Mouse (Mus musculus) erythroblast, embryonic 14.5 days (primary cell): Measurements from ENCODE around the gene Olfr690. TPM values are rescaled to one million over a fixed set of nuclear protein-coding genes. Genes with fewer than 3 reads are reported as not detected.
"Not testable (repeated sequence)": the region's sequence is repeated elsewhere in the genome, so short reads cannot be mapped to it uniquely, and the experiment has no call there.

ENCODE experiments used
- H3K27me3 ChIP-seq: 2 replicates; pipeline ENCODE4 v1.6.1; 2012; ENCODE audit warnings: inconsistent platforms; ENCODE audit not compliant: control insufficient read depth
- H3K36me3 ChIP-seq: 2 replicates; pipeline ENCODE4 v1.6.1; 2012; ENCODE audit warnings: mild to moderate bottlenecking, inconsistent platforms; ENCODE audit not compliant: control insufficient read depth
- H3K4me1 ChIP-seq: 2 replicates; pipeline ENCODE4 v1.6.1; 2012; ENCODE audit warnings: inconsistent platforms; ENCODE audit not compliant: control insufficient read depth
- H3K4me3 ChIP-seq: replicated peaks from 2 replicates; pipeline ENCODE3; 2012; ENCODE audit warnings: moderate library complexity, mild to moderate bottlenecking, inconsistent platforms
- H3K9me3 ChIP-seq: 2 replicates; pipeline ENCODE4 v1.6.1; 2012; ENCODE audit warnings: low read length, inconsistent platforms, mixed read lengths; ENCODE audit not compliant: control insufficient read depth
- GATA1 ChIP-seq: IDR thresholded peaks from 2 replicates; pipeline ENCODE4 v1.6.1; 2012; ENCODE audit warnings: low read length, inconsistent platforms, mixed read lengths
- TAL1 ChIP-seq: IDR thresholded peaks from 3 replicates; pipeline ENCODE4 v1.6.1; 2012; ENCODE audit warnings: low read length, inconsistent platforms, mixed read lengths
- polyA plus RNA-seq: library from polyadenylated mRNA; stranded (reverse); fragments of >175 nt; gene quantifications from 2 replicates; pipeline ENCODE4 v1.2.3, GENCODE M21; 2012

Olfr690 gene
- not detected in 2 replicates for polyA plus RNA-seq

DNA sequence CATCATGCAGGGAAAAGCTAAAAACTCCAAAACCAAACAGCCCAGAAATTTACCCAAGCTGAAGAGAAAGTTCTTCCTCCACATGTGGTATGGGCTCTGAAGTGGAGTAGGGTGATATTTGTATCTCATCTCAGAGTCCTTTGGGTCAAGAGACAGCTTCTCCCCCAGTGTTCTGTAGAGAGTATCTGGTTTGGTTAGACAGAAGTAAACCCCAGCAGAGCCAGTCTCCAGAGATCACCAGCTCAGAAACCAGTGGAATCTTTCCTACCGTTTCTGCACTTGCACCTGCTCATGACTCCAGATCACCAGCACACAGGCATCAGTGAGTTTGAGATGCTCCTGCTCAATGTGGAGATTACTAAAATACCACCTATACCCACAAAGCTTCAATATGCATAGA is at the start of gene Olfr690:
TSS of gene Olfr690 (minus strand) at position 101 of the 400 bp plus-strand sequence.
- Histone ChIP-seq H3K4me1 (no peaks in the 10 kb centered on the region), H3K4me3 (no peak within 1 kb of the TSS)
- TF ChIP-seq TAL1 (no peak), GATA1 (no peak)

DNA sequence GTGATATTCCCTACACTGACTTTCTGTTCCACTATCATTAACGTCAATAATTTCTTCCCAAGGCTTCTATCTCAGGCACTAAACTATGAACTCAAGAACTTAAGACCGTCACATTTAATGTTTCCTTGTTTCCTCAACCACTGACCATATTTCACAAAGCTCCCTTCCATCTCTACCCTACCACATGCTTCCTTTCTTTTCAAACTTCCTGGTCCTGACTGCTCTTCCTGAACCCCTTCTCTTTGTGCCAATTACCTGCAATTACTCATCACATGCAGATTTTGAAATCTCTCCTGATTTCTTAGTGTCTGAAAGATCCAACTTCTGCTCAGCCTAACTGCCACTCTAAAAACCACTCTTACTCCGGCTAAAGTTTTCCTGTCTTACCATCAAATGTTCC is 46.4 kb upstream of the Olfr690 start:
- Histone ChIP-seq H3K36me3 (peaks cover 80% of the 10 kb centered on the region), H3K9me3 (no peaks in the 10 kb centered on the region), H3K27me3 (no peaks in the 10 kb centered on the region), H3K4me1 (no peaks in the 10 kb centered on the region), H3K4me3 (no peak overlapping the region)
- TF ChIP-seq GATA1 (no peak), TAL1 (no peak)

More for the DNA sequence above, at the start of gene Olfr690:
- no peaks in the 10 kb centered on the region for H3K36me3 ChIP-seq
- no peaks in the 10 kb centered on the region for H3K27me3 ChIP-seq
- peaks cover 4% of the 10 kb centered on the region; the same call in 1 of the 2 replicates for H3K9me3 ChIP-seq

DNA sequence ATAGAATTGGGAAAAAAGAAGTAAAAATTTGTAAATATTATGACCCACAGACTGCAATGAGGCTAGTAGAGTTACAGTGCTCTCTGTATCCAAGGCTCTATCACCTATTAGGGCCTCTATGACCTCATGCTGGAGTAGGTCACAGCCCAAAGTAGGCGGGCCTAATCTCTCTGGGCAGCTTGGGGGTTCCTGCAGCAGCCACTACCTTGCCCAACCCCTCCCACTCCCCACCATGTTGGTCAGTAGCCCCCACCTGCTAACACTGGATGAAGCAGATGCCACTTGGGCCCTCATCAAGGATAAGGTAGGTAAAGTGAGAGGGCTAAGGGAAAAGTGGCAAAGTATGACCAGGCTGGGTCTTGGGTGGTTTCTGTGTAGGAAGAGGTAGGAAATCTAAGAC is 41.0 kb upstream of the Olfr690 start, which contains the start of gene Gm5901:
TSS of gene Gm5901 (plus strand) at position 173 of the 400 bp plus-strand sequence.
- Histone ChIP-seq H3K9me3 (no peaks in the 10 kb centered on the region), H3K27me3 (no peaks in the 10 kb centered on the region), H3K4me3 (no peak within 1 kb of the TSS), H3K36me3 (peaks cover 32% of the 10 kb centered on the region), H3K4me1 (no peaks in the 10 kb centered on the region; the same call in 1 of the 2 replicates)
- TF ChIP-seq TAL1 (no peak), GATA1 (no peak)

DNA sequence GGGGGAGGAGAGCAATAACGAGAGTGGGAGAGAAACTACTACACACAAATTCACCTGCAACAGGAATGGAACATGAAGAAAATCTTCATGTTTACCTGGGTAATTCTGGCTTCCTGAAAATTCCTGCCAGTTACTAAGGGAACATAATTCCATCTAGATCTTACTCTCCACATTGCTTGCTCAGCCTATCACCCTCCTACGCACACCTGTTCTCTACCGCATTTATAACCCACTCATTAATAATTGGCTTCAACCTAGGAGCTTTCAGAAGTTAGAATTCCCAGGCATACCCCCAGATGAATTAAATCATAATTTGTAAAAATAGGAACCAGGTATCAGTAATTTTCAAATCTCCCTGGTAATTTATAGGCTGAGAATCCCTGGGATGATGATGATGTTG is 40.1 kb upstream of the Olfr690 start:
- TF ChIP-seq GATA1, result no peak
- TF ChIP-seq TAL1, result no peak
- H3K36me3 ChIP-seq, result peaks cover 23% of the 10 kb centered on the region
- no peaks in the 10 kb centered on the region; the same call in 1 of the 2 replicates for H3K4me1 ChIP-seq
- no peaks in the 10 kb centered on the region for H3K27me3 ChIP-seq
- H3K4me3 ChIP-seq, result no peak overlapping the region
- H3K9me3 ChIP-seq, result no peaks in the 10 kb centered on the region

DNA sequence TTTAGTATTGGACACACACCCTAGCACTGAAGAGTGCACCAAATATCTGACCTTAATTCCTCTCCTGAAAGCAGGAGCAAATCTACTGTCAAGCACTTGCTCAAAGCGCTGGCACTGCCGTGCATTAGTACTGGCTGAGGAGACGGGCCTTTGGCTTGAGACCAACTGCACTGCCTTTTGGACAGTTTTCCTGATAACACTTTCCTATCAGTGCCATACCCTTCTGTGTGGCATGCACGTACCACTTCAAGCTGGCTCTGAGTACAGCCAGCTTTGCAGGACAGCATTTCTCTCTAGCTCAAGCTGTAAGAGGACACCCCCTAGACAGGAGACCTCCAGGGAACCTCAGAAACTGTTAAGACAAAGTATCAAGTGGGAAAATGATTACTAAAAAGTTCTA is 39.6 kb upstream of the Olfr690 start:
- no peak overlapping the region for H3K4me3 ChIP-seq
- H3K36me3 ChIP-seq, result peaks cover 18% of the 10 kb centered on the region
- H3K9me3 ChIP-seq, result no peaks in the 10 kb centered on the region
- H3K4me1 ChIP-seq, result no peaks in the 10 kb centered on the region; the same call in 1 of the 2 replicates
- H3K27me3 ChIP-seq, result no peaks in the 10 kb centered on the region
- TF ChIP-seq TAL1 (no peak), GATA1 (no peak)

DNA sequence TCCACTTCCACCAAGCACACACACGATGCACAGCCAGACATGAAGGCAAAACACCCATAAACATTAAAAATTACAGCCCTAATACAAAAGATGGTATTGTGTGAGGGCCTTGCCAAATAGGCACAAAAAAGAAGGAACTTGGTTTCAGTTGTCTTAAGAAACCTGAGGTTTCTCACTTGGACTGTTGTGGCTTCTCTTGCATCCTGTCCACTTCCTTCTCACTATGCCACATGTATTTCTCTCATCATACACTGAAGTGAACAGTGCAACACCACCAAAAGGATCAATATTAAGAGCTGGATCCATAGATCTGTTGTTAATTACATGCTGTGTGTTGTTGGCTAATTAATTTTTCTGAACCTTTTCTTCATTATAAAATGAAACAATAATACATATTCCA is 39.0 kb upstream of the Olfr690 start:
- Histone ChIP-seq H3K27me3 (no peaks in the 10 kb centered on the region), H3K4me3 (no peak overlapping the region), H3K4me1 (no peaks in the 10 kb centered on the region; the same call in 1 of the 2 replicates), H3K36me3 (peaks cover 13% of the 10 kb centered on the region), H3K9me3 (no peaks in the 10 kb centered on the region)
- TF ChIP-seq TAL1 (no peak), GATA1 (no peak)

DNA sequence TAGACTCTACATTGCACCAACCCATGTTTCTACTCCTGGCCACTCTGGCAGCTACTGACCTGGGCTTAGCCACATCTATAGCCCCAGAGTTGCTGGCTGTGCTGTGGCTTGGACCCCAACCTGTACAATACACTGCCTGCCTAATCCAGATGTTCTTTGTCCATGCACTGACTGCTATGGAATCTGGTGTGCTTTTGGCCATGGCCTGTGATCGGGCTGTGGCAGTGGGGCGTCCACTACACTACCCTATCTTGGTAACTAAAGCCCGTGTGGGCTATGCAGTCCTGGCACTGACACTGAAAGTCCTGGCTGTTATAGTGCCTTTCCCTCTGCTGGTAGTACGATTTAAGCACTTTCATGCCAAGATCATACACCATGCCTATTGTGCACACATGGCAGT is 34.6 kb upstream of the Olfr690 start:
- Histone ChIP-seq H3K27me3 (no peaks in the 10 kb centered on the region), H3K4me3 (no peak overlapping the region)
- TF ChIP-seq GATA1, result no peak
- no peak for TF ChIP-seq TAL1

DNA sequence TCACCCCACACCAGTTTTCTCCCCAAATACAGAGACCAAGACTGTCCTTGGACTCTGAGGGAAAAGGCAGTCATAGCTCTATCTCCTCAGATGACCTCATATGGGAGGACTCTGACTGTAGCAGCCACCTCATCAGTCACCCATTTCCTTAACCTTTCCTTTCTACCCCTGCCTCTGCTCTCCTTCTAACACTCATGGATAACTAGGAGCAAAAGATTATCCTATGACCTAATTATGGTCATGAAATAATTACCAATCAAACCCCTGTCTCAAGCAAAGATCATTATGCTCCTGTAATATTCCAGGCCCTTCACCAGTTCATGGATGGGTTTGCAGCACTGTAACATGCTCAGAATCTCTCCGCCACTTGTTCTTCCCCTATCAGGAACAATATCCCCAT is 34.0 kb upstream of the Olfr690 start, which contains the start of gene Olfr692:
TSS of gene Olfr692 (plus strand) at position 301 of the 400 bp plus-strand sequence.
- Histone ChIP-seq H3K4me1 (no peaks in the 10 kb centered on the region), H3K4me3 (no peak within 1 kb of the TSS), H3K27me3 (no peaks in the 10 kb centered on the region), H3K36me3 (no peaks in the 10 kb centered on the region), H3K9me3 (no peaks in the 10 kb centered on the region)
- TF ChIP-seq TAL1, result no peak
- TF ChIP-seq GATA1, result no peak

More for the DNA sequence above, 34.6 kb upstream of the Olfr690 start:
- Histone ChIP-seq H3K9me3 (no peaks in the 10 kb centered on the region), H3K4me1 (no peaks in the 10 kb centered on the region; the same call in 1 of the 2 replicates), H3K36me3 (no peaks in the 10 kb centered on the region)

GRCm38 (mm10) chr7:105367268-105367667 is 33.4 kb upstream of the Olfr690 start:
- no peaks in the 10 kb centered on the region for H3K36me3 ChIP-seq
- TF ChIP-seq TAL1, result no peak
- TF ChIP-seq GATA1, result no peak
- H3K4me1 ChIP-seq, result no peaks in the 10 kb centered on the region
- no peaks in the 10 kb centered on the region for H3K9me3 ChIP-seq
- no peak overlapping the region for H3K4me3 ChIP-seq
- no peaks in the 10 kb centered on the region for H3K27me3 ChIP-seq

GRCm38 (mm10) chr7:105361713-105362112 is 27.8 kb upstream of the Olfr690 start:
- TF ChIP-seq TAL1 (no peak), GATA1 (no peak)
- Histone ChIP-seq H3K4me3 (no peak overlapping the region), H3K36me3 (no peaks in the 10 kb centered on the region), H3K4me1 (no peaks in the 10 kb centered on the region), H3K27me3 (no peaks in the 10 kb centered on the region), H3K9me3 (no peaks in the 10 kb centered on the region)

- H3K27me3 ChIP-seq, H3K36me3 ChIP-seq, H3K9me3 ChIP-seq, H3K4me3 ChIP-seq, H3K4me1 ChIP-seq: not testable (repeated sequence)
Observed at GRCm38 (mm10) chr7:105356487-105356886, 22.6 kb upstream of the Olfr690 start.

- H3K4me1 ChIP-seq, result not testable (repeated sequence)
Observed at GRCm38 (mm10) chr7:105356064-105356463, 22.2 kb upstream of the Olfr690 start.

More at GRCm38 (mm10) chr7:105356064-105356463, 22.2 kb upstream of the Olfr690 start:
- H3K27me3 ChIP-seq, H3K9me3 ChIP-seq, H3K4me3 ChIP-seq, H3K36me3 ChIP-seq: not testable (repeated sequence)
